Mouse (Mus musculus) ES-E14 (cell line): Measurements from ENCODE around the gene Ltbp2.

Source experiments
- HCFC1 ChIP-seq: IDR thresholded peaks from 2 replicates; pipeline ENCODE4 v1.6.1; 2012; ENCODE audit warnings: low read length, inconsistent platforms, borderline replicate concordance; ENCODE audit not compliant: insufficient read depth
- MAFK ChIP-seq: IDR thresholded peaks from 2 replicates; pipeline ENCODE4 v1.6.1; 2014; ENCODE audit warnings: mild to moderate bottlenecking, low read depth, low read length, inconsistent platforms; ENCODE audit not compliant: insufficient read depth
- ZNF384 ChIP-seq: IDR thresholded peaks from 2 replicates; pipeline ENCODE4 v1.6.1; 2012; ENCODE audit warnings: low read depth, low read length, inconsistent platforms

DNA sequence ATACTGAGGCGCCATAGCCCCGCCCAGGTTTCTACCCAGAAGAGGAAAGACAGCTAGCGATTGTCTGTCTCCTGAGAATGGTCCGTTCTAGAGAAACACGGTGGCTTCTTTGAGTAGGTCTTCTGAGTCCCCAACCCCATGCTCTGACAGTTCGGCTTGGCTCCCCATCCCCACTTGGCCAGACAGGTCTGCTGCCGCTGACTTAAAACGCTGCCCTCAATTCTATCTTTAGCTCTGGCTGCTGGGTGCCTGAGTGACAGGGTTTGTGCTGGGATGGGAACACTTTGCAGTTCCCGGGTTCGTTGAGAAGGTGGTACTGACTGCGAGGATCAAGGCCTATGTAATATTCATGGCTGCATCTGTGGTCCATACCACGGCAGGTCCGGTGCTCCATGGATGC is 143.0 kb downstream of the Ltbp2 start:
- no peak for TF ChIP-seq ZNF384
- TF ChIP-seq MAFK, result no peak
- no peak for TF ChIP-seq HCFC1
